Mouse (Mus musculus) adrenal gland, postnatal 36 days (tissue): ENCODE data around the gene Cox4i1. TPM values are rescaled to one million over a fixed set of nuclear protein-coding genes. Genes with fewer than 3 reads are reported as not detected.

ENCODE experiments used
- DNase-seq, 2 experiments: peaks; one replicate each; pipeline ENCODE4 v3.0.0; 2021; ENCODE audit warnings: mixed read lengths in 1 of 2
- total RNA-seq, 2 experiments: library from RNA; stranded (reverse); gene quantifications; 2 replicates each; pipeline ENCODE4 v1.2.3; 2021

Cox4i1 gene
- total RNA-seq, 2 experiments from 2014 or later = 1,531 to 1,538 TPM

- DNase-seq = no peak
Measured at GRCm38 (mm10) chr8:120657415-120657814, 10.6 kb upstream of the Cox4i1 start.

GRCm38 (mm10) chr8:120664566-120664965, 3.5 kb upstream of the Cox4i1 start:
- DNase-seq = no peak

- peak in 1 of 2 experiments; percentile 38 for DNase-seq
Measured at GRCm38 (mm10) chr8:120665726-120666455, 2.1 kb upstream of the Cox4i1 start.

- DNase-seq = no peak
Measured at GRCm38 (mm10) chr8:120666807-120667470, 1.1 kb upstream of the Cox4i1 start.

GRCm38 (mm10) chr8:120668374-120668905, 418 bp downstream of the Cox4i1 start, which contains the start of gene Emc8:
Gene Emc8, minus strand, starts transcription at chr8:120668573.
- DNase-seq = peak in 1 of 2 experiments; percentile 63

GRCm38 (mm10) chr8:120671775-120672174, 3.8 kb downstream of the Cox4i1 start:
- no peak for DNase-seq

- no peak for DNase-seq
Measured at GRCm38 (mm10) chr8:120672626-120673229, 4.7 kb downstream of the Cox4i1 start.

- no peak for DNase-seq
Measured at GRCm38 (mm10) chr8:120673298-120673697, 5.3 kb downstream of the Cox4i1 start.

GRCm38 (mm10) chr8:120675718-120676117, 7.7 kb downstream of the Cox4i1 start:
- no peak for DNase-seq

GRCm38 (mm10) chr8:120678447-120678846, 10.4 kb downstream of the Cox4i1 start:
- DNase-seq = peak; percentile 87

GRCm38 (mm10) chr8:120679629-120680387, 11.8 kb downstream of the Cox4i1 start:
- DNase-seq = no peak

GRCm38 (mm10) chr8:120680405-120680804, 12.4 kb downstream of the Cox4i1 start:
- peak in 1 of 2 experiments; percentile 59 for DNase-seq

- no peak for DNase-seq
Measured at GRCm38 (mm10) chr8:120681113-120681512, 13.1 kb downstream of the Cox4i1 start.

GRCm38 (mm10) chr8:120683602-120684001, 15.6 kb downstream of the Cox4i1 start:
- peak; percentile 88 to 90 for DNase-seq

- DNase-seq = no peak
Measured at GRCm38 (mm10) chr8:120684082-120684481, 16.1 kb downstream of the Cox4i1 start.

- peak; percentile 82 to 87 for DNase-seq
Measured at GRCm38 (mm10) chr8:120685097-120685496, 17.1 kb downstream of the Cox4i1 start.

- DNase-seq = no peak
Measured at GRCm38 (mm10) chr8:120685591-120685990, 17.6 kb downstream of the Cox4i1 start.

- DNase-seq = peak; percentile 39 to 68
Measured at GRCm38 (mm10) chr8:120686051-120686450, 18.0 kb downstream of the Cox4i1 start.

GRCm38 (mm10) chr8:120686576-120686975, 18.6 kb downstream of the Cox4i1 start:
- no peak for DNase-seq

- DNase-seq = peak in 1 of 2 experiments; percentile 51
Measured at GRCm38 (mm10) chr8:120687786-120688185, 19.8 kb downstream of the Cox4i1 start.

- no peak for DNase-seq
Measured at GRCm38 (mm10) chr8:120688511-120688910, 20.5 kb downstream of the Cox4i1 start.

- DNase-seq = no peak
Measured at GRCm38 (mm10) chr8:120692934-120693333, 24.9 kb downstream of the Cox4i1 start.
